Mouse (Mus musculus) bone marrow macrophage, adult 2 months (primary cell): ENCODE measurements around the gene Psma4.

Experiments used
- CTCF ChIP-seq: IDR thresholded peaks from 2 replicates; pipeline ENCODE4 v1.5.1; 2012; ENCODE audit warnings: low read depth, mild to moderate bottlenecking, low read length, moderate library complexity
- POLR2A ChIP-seq: IDR thresholded peaks from 2 replicates; pipeline ENCODE4 v1.6.1; 2012; ENCODE audit warnings: mild to moderate bottlenecking, low read depth, low read length, borderline replicate concordance

GRCm38 (mm10) chr9:54944467-54944866 lies 6.1 kb upstream of the Psma4 start:
- TF ChIP-seq CTCF (no peak), POLR2A (no peak)
